Mouse (Mus musculus) ES-E14 (cell line): ENCODE data around the gene Apopt1.

Experiments
- CHD2 ChIP-seq: IDR thresholded peaks from 2 replicates; pipeline ENCODE4 v1.6.1; 2014; ENCODE audit warnings: mild to moderate bottlenecking, low read depth, low read length, inconsistent platforms
- MAFK ChIP-seq: IDR thresholded peaks from 2 replicates; pipeline ENCODE4 v1.6.1; 2014; ENCODE audit warnings: mild to moderate bottlenecking, low read depth, low read length, inconsistent platforms; ENCODE audit not compliant: insufficient read depth

DNA sequence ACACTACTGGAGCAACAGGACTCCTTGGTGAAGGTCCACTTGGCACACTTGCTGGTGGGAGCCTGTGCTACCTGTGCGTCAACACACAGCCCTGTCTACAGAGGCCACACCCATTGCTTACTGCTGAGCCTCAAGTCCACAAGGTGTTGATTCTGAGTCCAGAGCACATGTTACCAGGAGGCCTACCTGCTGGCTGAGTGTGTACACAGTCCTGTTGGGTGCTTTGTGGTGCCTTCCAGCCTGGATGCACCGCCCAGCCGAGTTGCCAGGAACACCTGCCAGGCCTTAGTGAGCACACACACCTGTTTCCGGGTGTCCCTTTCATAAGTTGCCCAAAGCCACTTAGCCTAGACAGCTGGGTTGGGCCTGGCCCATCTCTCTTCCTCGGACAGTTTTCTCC, 90.5 kb downstream of the Apopt1 start:
- TF ChIP-seq MAFK (no peak), CHD2 (no peak)
